Mouse (Mus musculus): ENCODE measurements at regions not wholly inside any gene's neighbourhood (a gene's known extent, or its start where the extent isn't known, plus 50 kb on each side); places are given as distances from the start of the nearest gene placed in this dataset.
"Not testable (repeated sequence)": the region's sequence is repeated elsewhere in the genome, so short reads cannot be mapped to it uniquely, and the experiment has no call there.

- DNase-seq, result no peak
Measured at GRCm38 (mm10) chr4:45641272-45641671, 109.0 kb upstream of the Shb start.

GRCm38 (mm10) chr4:45640713-45641112, 108.4 kb upstream of the Shb start:
- no peak for DNase-seq

GRCm38 (mm10) chr4:45639397-45640034, 107.2 kb upstream of the Shb start:
- DNase-seq, result no peak

GRCm38 (mm10) chr4:45638411-45638810, 106.1 kb upstream of the Shb start:
- DNase-seq, result no peak

- DNase-seq, result no peak
Measured at GRCm38 (mm10) chr4:45631276-45632045, 99.2 kb upstream of the Shb start.

- DNase-seq, result no peak
Measured at GRCm38 (mm10) chr4:45625633-45626032, 93.4 kb upstream of the Shb start.

GRCm38 (mm10) chr4:45622017-45622416, 89.7 kb upstream of the Shb start:
- no peak for DNase-seq

- no peak for DNase-seq
Measured at GRCm38 (mm10) chr4:45617126-45617525, 84.9 kb upstream of the Shb start.

GRCm38 (mm10) chr4:45613498-45613897, 81.2 kb upstream of the Shb start:
- DNase-seq, result not testable (repeated sequence)

- no peak for DNase-seq
Measured at GRCm38 (mm10) chr4:45612132-45612531, 79.9 kb upstream of the Shb start.

GRCm38 (mm10) chr4:45610937-45611336, 78.7 kb upstream of the Shb start:
- DNase-seq, result no peak

- DNase-seq, result no peak
Measured at GRCm38 (mm10) chr4:45606578-45606977, 74.3 kb upstream of the Shb start.

GRCm38 (mm10) chr4:45605681-45606080, 73.4 kb upstream of the Shb start:
- no peak for DNase-seq

- no peak for DNase-seq
Measured at GRCm38 (mm10) chr4:45604271-45604800, 72.1 kb upstream of the Shb start.

- DNase-seq, result no peak
Measured at GRCm38 (mm10) chr4:45600520-45600919, 68.2 kb upstream of the Shb start.

GRCm38 (mm10) chr4:45593435-45593991, 61.2 kb upstream of the Shb start:
- no peak for DNase-seq

- DNase-seq, result no peak
Measured at GRCm38 (mm10) chr4:45592766-45593165, 60.5 kb upstream of the Shb start.

GRCm38 (mm10) chr4:45591405-45592315, 59.4 kb upstream of the Shb start:
- no peak for DNase-seq

GRCm38 (mm10) chr4:45590836-45591235, 58.6 kb upstream of the Shb start:
- no peak for DNase-seq

GRCm38 (mm10) chr4:45588322-45588721, 56.1 kb upstream of the Shb start:
- no peak for DNase-seq

- DNase-seq, result no peak
Measured at GRCm38 (mm10) chr4:45587202-45587601, 54.9 kb upstream of the Shb start.

GRCm38 (mm10) chr4:45586310-45586709, 54.0 kb upstream of the Shb start:
- DNase-seq, result no peak

Measured in cerebellum, adult 11-12 months (tissue).